Mouse (Mus musculus): Measurements from ENCODE around the gene Asic2.

GRCm38 (mm10) chr11:81205471-81205870 is 762.8 kb downstream of the Asic2 start:
- TF ChIP-seq CTCF (conservative IDR thresholded peaks at IDR 0.05; ENCODE audit: low read length) (no peak), NANOG (IDR thresholded peaks at IDR 0.05; ENCODE audit: borderline replicate concordance, low read length) (no peak)

Data from E14TG2a.4 (cell line).